Mouse (Mus musculus) megakaryocyte, embryonic 14.5 days (primary cell): Measurements from ENCODE around the gene Atn1.

Experiments used
- FLI1 ChIP-seq: IDR thresholded peaks from 2 replicates; pipeline ENCODE4 v1.6.1; 2012; ENCODE audit warnings: low read length, inconsistent platforms, mixed read lengths
- GATA1 ChIP-seq: IDR thresholded peaks from 3 replicates; pipeline ENCODE4 v1.6.1; 2012; ENCODE audit warnings: mixed read lengths, low read length, inconsistent platforms, borderline replicate concordance

DNA sequence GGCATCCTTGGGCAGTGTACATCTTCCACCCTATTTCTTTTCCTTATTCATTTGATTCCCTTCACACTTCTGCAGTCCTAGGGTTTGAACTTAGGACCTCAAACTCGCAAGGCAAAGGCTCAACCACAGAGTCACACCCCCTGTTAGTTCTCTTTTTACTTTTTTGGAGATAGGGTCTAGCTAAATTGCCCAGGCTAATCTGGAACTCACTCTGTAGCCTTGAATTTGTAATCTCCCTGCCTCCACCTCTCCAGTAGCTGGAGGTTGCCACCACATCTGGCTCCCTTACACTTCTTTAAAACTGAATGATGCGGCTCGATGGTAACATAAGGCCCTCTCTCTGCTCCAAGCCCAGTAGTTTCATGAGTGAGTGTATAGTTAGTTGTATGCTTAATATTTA lies 21.9 kb downstream of the Atn1 start:
- no peak for TF ChIP-seq GATA1
- no peak for TF ChIP-seq FLI1
